Mouse (Mus musculus): ENCODE results near the gene Btg4.

Btg4 gene

GRCm38 (mm10) chr9:51165312-51166180 lies 104.8 kb downstream of the Btg4 start, which contains the start of gene Gm32742:
Gene Gm32742, minus strand, starts transcription at chr9:51165517.
- no peak for DNase-seq (ENCODE audit: low spot score in 2 of 2)

GRCm38 (mm10) chr9:51167954-51168353 lies 107.3 kb downstream of the Btg4 start:
- DNase-seq (ENCODE audit: low spot score in 2 of 2) = no peak

DNA sequence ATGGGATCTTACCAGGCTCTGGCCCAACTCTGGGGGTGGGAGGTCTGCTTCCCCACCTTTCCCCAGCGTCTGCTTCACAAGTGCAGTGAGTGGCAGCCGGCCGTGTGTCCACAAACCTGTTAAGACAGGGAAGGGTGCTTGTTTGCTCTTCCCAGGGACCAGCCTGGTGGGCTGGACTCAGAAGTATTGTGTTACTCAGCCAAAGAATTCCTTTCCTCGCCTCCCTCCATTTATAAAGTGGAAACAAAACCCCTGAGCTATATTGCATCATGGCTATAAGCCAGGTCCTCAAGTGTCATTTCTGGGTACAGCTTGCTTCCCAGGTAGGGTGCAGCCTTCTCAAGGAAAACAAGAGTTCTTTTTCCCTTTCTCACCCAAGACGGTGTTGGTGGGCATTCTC lies 108.0 kb downstream of the Btg4 start:
- no peak for DNase-seq (ENCODE audit: low spot score in 2 of 2)

DNA sequence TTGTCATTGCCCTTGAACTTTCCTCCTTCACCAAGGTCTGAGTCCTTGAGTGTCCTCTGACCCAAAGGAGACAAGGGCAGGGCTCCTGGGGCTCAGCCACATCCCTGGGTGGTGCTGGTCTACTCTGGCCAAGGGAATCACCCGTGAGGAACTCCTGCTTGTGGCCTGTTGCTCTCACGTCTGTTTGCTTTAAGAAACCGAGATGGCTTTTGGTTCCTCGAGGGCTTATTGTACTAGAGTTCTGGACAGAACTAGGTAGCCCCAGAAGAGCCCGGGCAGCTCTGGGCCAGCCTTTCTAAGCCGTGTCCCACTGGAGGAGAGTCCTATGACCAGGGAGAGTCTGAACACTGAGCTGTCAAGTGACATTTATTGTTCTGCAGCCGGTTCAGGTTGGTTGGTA lies 108.4 kb downstream of the Btg4 start:
- no peak for DNase-seq (ENCODE audit: low spot score in 2 of 2)
